Mouse (Mus musculus): ENCODE measurements around the gene Ergic3. TPM values are rescaled to one million over a fixed set of nuclear protein-coding genes. Genes with fewer than 3 reads are reported as not detected.

Gene Ergic3
- polyA plus RNA-seq, 1 experiment = 418 TPM

- TF ChIP-seq CTCF (IDR thresholded peaks at IDR 0.05; ENCODE audit: borderline replicate concordance, extremely low read depth, insufficient read depth, insufficient read length) (no peak), POLR2A (IDR thresholded peaks at IDR 0.05; ENCODE audit: borderline replicate concordance, extremely low read depth, insufficient read depth, insufficient read length, poor library complexity, severe bottlenecking) (no peak)
- DNase-seq (ENCODE audit: low read depth) = no peak
These were observed 58.3 kb downstream of the Ergic3 start for GRCm38 (mm10) chr2:156066126-156066525.

Other genes with a start within 250 kb of the Ergic3 start
- 65.2 and 81.3 TPM in 2 replicates for gene Mmp24, start 232.7 kb upstream of the Ergic3 start, polyA plus RNA-seq (2012; rRNA removed)
- 21.5 and 26.5 TPM in 2 replicates for gene BC029722, start 188.6 kb upstream of the Ergic3 start, polyA plus RNA-seq (2012; rRNA removed)
- gene Eif6, start 181.1 kb upstream of the Ergic3 start, polyA plus RNA-seq (2012; rRNA removed) = 88.8 and 100.0 TPM in 2 replicates
- 0.04 TPM in 2 replicates for gene Fam83c, start 173.2 kb upstream of the Ergic3 start, polyA plus RNA-seq (2012; rRNA removed)
- 40.4 and 44.9 TPM in 2 replicates for gene Uqcc1, start 77.7 kb upstream of the Ergic3 start, polyA plus RNA-seq (2012; rRNA removed)
- not detected in 2 replicates for gene Gm15557, start 67.3 kb upstream of the Ergic3 start, polyA plus RNA-seq (2012; rRNA removed)
- 1.4 and 1.7 TPM in 2 replicates for gene Gdf5, start 62.7 kb upstream of the Ergic3 start, polyA plus RNA-seq (2012; rRNA removed)
- gene Cep250, start 51.6 kb upstream of the Ergic3 start, polyA plus RNA-seq (2012; rRNA removed) = 16.0 and 23.7 TPM in 2 replicates
- gene 6430550D23Rik, start 68 bp upstream of the Ergic3 start, polyA plus RNA-seq (2012; rRNA removed) = 3.0 and 5.9 TPM in 2 replicates
- gene Fer1l4, start 44.9 kb downstream of the Ergic3 start, polyA plus RNA-seq (2012; rRNA removed) = 0.06 and 0.07 TPM in 2 replicates
- gene Spag4, start 57.1 kb downstream of the Ergic3 start, polyA plus RNA-seq (2012; rRNA removed) = 8.8 and 12.1 TPM in 2 replicates
- gene Cpne1, start 103.9 kb downstream of the Ergic3 start, polyA plus RNA-seq (2012; rRNA removed) = 78.8 and 96.1 TPM in 2 replicates
- gene Rbm12, start 103.9 kb downstream of the Ergic3 start, polyA plus RNA-seq (2012; rRNA removed) = 25.9 and 36.7 TPM in 2 replicates
- 13.2 and 13.9 TPM in 2 replicates for gene Gm28036, start 119.0 kb downstream of the Ergic3 start, polyA plus RNA-seq (2012; rRNA removed)
- gene Romo1, start 136.0 kb downstream of the Ergic3 start, polyA plus RNA-seq (2012; rRNA removed) = 307 and 437 TPM in 2 replicates
- 28.5 and 37.2 TPM in 2 replicates for gene Nfs1, start 136.1 kb downstream of the Ergic3 start, polyA plus RNA-seq (2012; rRNA removed)
- 133 and 188 TPM in 2 replicates for gene Rbm39, start 172.2 kb downstream of the Ergic3 start, polyA plus RNA-seq (2012; rRNA removed)
- 28.8 and 31.4 TPM in 2 replicates for gene Phf20, start 188.4 kb downstream of the Ergic3 start, polyA plus RNA-seq (2012; rRNA removed)

All from brain, embryonic 14.5 days (tissue).